Mouse (Mus musculus) lung, postnatal 4 days (tissue): ENCODE measurements around the gene Spata17.

Experiments used
- DNase-seq, 2 experiments: peaks; one replicate each; pipeline ENCODE4 v3.0.0; 2021

Spata17 gene

GRCm38 (mm10) chr1:187215181-187216116 lies at the start of gene Spata17, which contains the start of gene Gpatch2:
Spata17 (minus strand) TSS chr1:187215465.
Gpatch2 (plus strand) TSS chr1:187215508.
- DNase-seq: peak; percentile 86

GRCm38 (mm10) chr1:187258756-187259155 lies 43.5 kb upstream of the Spata17 start:
- no peak for DNase-seq

GRCm38 (mm10) chr1:187250741-187251262 lies 35.5 kb upstream of the Spata17 start:
- no peak for DNase-seq

- DNase-seq: no peak
Observed at GRCm38 (mm10) chr1:187244734-187245133, 29.5 kb upstream of the Spata17 start.

GRCm38 (mm10) chr1:187241329-187241728 lies 26.1 kb upstream of the Spata17 start:
- DNase-seq: no peak

- DNase-seq: no peak
Observed at GRCm38 (mm10) chr1:187240304-187240703, 25.0 kb upstream of the Spata17 start.

GRCm38 (mm10) chr1:187238061-187238460 lies 22.8 kb upstream of the Spata17 start:
- DNase-seq: no peak

- no peak for DNase-seq
Observed at GRCm38 (mm10) chr1:187236296-187236695, 21.0 kb upstream of the Spata17 start.

- DNase-seq: no peak
Observed at GRCm38 (mm10) chr1:187235161-187235560, 19.9 kb upstream of the Spata17 start.

GRCm38 (mm10) chr1:187232996-187233615 lies 17.8 kb upstream of the Spata17 start:
- no peak for DNase-seq

GRCm38 (mm10) chr1:187232196-187232955 lies 17.1 kb upstream of the Spata17 start:
- no peak for DNase-seq

- no peak for DNase-seq
Observed at GRCm38 (mm10) chr1:187230255-187230654, 15.0 kb upstream of the Spata17 start.

GRCm38 (mm10) chr1:187228414-187229146 lies 13.3 kb upstream of the Spata17 start:
- DNase-seq: no peak

GRCm38 (mm10) chr1:187226328-187227025 lies 11.2 kb upstream of the Spata17 start:
- DNase-seq: no peak

GRCm38 (mm10) chr1:187220756-187221155 lies 5.5 kb upstream of the Spata17 start:
- no peak for DNase-seq

- no peak for DNase-seq
Observed at GRCm38 (mm10) chr1:187216620-187217410, 1.6 kb upstream of the Spata17 start.

- no peak for DNase-seq
Observed at GRCm38 (mm10) chr1:187210736-187211135, 4.5 kb downstream of the Spata17 start.

GRCm38 (mm10) chr1:187209496-187209895 lies 5.8 kb downstream of the Spata17 start:
- DNase-seq: no peak

- no peak for DNase-seq
Observed at GRCm38 (mm10) chr1:187205506-187205905, 9.8 kb downstream of the Spata17 start.

- no peak for DNase-seq
Observed at GRCm38 (mm10) chr1:187178546-187178945, 36.7 kb downstream of the Spata17 start.

- no peak for DNase-seq
Observed at GRCm38 (mm10) chr1:187175991-187176390, 39.3 kb downstream of the Spata17 start.
